Mouse (Mus musculus): ENCODE results near the gene Gm20708. TPM values are rescaled to one million over a fixed set of nuclear protein-coding genes. Genes with fewer than 3 reads are reported as not detected.

Gm20708 gene
- polyA plus RNA-seq, 2 experiments, result 0.08 to 0.28 TPM

- H3K4me1 ChIP-seq (replicated peaks; ENCODE audit: control insufficient read depth in 2 of 2, insufficient read depth in 2 of 2, low read length in 1 of 2), result peaks cover 4 to 19% of the 10 kb centered on the region in 2 experiments; a peak in 1 of 4 replicates
- DNase-seq (ENCODE audit: low read depth in 3 of 3, low spot score in 3 of 3) (no peak), ATAC-seq (ENCODE audit: insufficient read depth) (no peak)
- TF ChIP-seq EP300 (IDR thresholded peaks at IDR 0.05; ENCODE audit: low read depth), result no peak
- TF ChIP-seq CTCF (IDR thresholded peaks at IDR 0.05; ENCODE audit: low read depth), result peak; percentile 60
- no peak overlapping the region for H3K27ac ChIP-seq
- H3K27me3 ChIP-seq (ENCODE audit: control insufficient read depth, insufficient read depth, low read length), result peaks cover 19% of the 10 kb centered on the region
- 41% methylated on average over 4 of the region's 4 CpGs for WGBS (ENCODE audit: insufficient replicate concordance)
- H3K9me3 ChIP-seq (ENCODE audit: control insufficient read depth, low read length), result no peaks in the 10 kb centered on the region
- H3K4me3 ChIP-seq (ENCODE audit: insufficient read depth in 1 of 2, low read depth in 2 of 2, low read length in 2 of 2), result no peak overlapping the region
- no peaks in the 10 kb centered on the region for H3K36me3 ChIP-seq (replicated peaks; ENCODE audit: control insufficient read depth, insufficient read depth, low read depth)
- no peak overlapping the region for H3K9ac ChIP-seq (replicated peaks)
- no peak overlapping the region for H3K4me2 ChIP-seq (ENCODE audit: low read depth)
Observed at GRCm38 (mm10) chr11:117874419-117874818, 65.0 kb downstream of the Gm20708 start.

GRCm38 (mm10) chr11:117875681-117876080 lies 66.2 kb downstream of the Gm20708 start:
- H3K4me3 ChIP-seq (ENCODE audit: insufficient read depth in 1 of 2, low read depth in 2 of 2, low read length in 2 of 2), result no peak overlapping the region
- DNase-seq (ENCODE audit: low read depth in 3 of 3, low spot score in 3 of 3), result no peak
- ATAC-seq (ENCODE audit: insufficient read depth), result no peak
- no peaks in the 10 kb centered on the region for H3K36me3 ChIP-seq (replicated peaks; ENCODE audit: control insufficient read depth, insufficient read depth, low read depth)
- H3K4me1 ChIP-seq (replicated peaks; ENCODE audit: control insufficient read depth in 2 of 2, insufficient read depth in 2 of 2, low read length in 1 of 2), result peaks cover 4 to 19% of the 10 kb centered on the region in 2 experiments; a peak in 1 of 4 replicates
- no peak overlapping the region for H3K4me2 ChIP-seq (ENCODE audit: low read depth)
- TF ChIP-seq CTCF (IDR thresholded peaks at IDR 0.05; ENCODE audit: low read depth) (no peak), EP300 (IDR thresholded peaks at IDR 0.05; ENCODE audit: low read depth) (no peak)
- no peak overlapping the region for H3K9ac ChIP-seq (replicated peaks)
- WGBS (ENCODE audit: insufficient replicate concordance), result 52% methylated on average over 6 of the region's 6 CpGs
- no peaks in the 10 kb centered on the region for H3K9me3 ChIP-seq (ENCODE audit: control insufficient read depth, low read length)
- H3K27me3 ChIP-seq (ENCODE audit: control insufficient read depth, insufficient read depth, low read length), result peaks cover 19% of the 10 kb centered on the region
- no peak overlapping the region for H3K27ac ChIP-seq

GRCm38 (mm10) chr11:117877917-117878745 lies 68.7 kb downstream of the Gm20708 start:
- peaks cover 6% of the 10 kb centered on the region for H3K27me3 ChIP-seq (ENCODE audit: control insufficient read depth, insufficient read depth, low read length)
- no peaks in the 10 kb centered on the region for H3K9me3 ChIP-seq (ENCODE audit: control insufficient read depth, low read length)
- H3K27ac ChIP-seq, result no peak overlapping the region
- peak overlapping the region; percentile 18; the same call in 1 of the 2 replicates for H3K4me2 ChIP-seq (ENCODE audit: low read depth)
- no peaks in the 10 kb centered on the region for H3K36me3 ChIP-seq (replicated peaks; ENCODE audit: control insufficient read depth, insufficient read depth, low read depth)
- DNase-seq (ENCODE audit: low read depth in 3 of 3, low spot score in 3 of 3) (peak in 1 of 3 experiments; percentile 16), ATAC-seq (ENCODE audit: insufficient read depth) (peak; percentile 10; the same call in 1 of the 2 replicates)
- peaks cover 4 to 29% of the 10 kb centered on the region in 2 experiments; a peak in 2 of 4 replicates for H3K4me1 ChIP-seq (replicated peaks; ENCODE audit: control insufficient read depth in 2 of 2, insufficient read depth in 2 of 2, low read length in 1 of 2)
- H3K9ac ChIP-seq (replicated peaks), result no peak overlapping the region
- WGBS (ENCODE audit: insufficient replicate concordance), result 8% methylated on average over 13 of the region's 13 CpGs
- H3K4me3 ChIP-seq (ENCODE audit: insufficient read depth in 1 of 2, low read depth in 2 of 2, low read length in 2 of 2), result no peak overlapping the region
- no peak for TF ChIP-seq CTCF (IDR thresholded peaks at IDR 0.05; ENCODE audit: low read depth)
- TF ChIP-seq EP300 (IDR thresholded peaks at IDR 0.05; ENCODE audit: low read depth), result no peak

GRCm38 (mm10) chr11:117878892-117879291 lies 69.4 kb downstream of the Gm20708 start:
- Histone ChIP-seq H3K4me1 (replicated peaks; ENCODE audit: control insufficient read depth in 2 of 2, insufficient read depth in 2 of 2, low read length in 1 of 2) (peaks cover 4 to 27% of the 10 kb centered on the region in 2 experiments; a peak in 2 of 4 replicates), H3K4me2 (ENCODE audit: low read depth) (no peak overlapping the region; the same call in 1 of the 2 replicates), H3K4me3 (ENCODE audit: insufficient read depth in 1 of 2, low read depth in 2 of 2, low read length in 2 of 2) (no peak overlapping the region), H3K27me3 (ENCODE audit: control insufficient read depth, insufficient read depth, low read length) (no peaks in the 10 kb centered on the region), H3K36me3 (replicated peaks; ENCODE audit: control insufficient read depth, insufficient read depth, low read depth) (no peaks in the 10 kb centered on the region), H3K9me3 (ENCODE audit: control insufficient read depth, low read length) (no peaks in the 10 kb centered on the region), H3K9ac (replicated peaks) (no peak overlapping the region), H3K27ac (no peak overlapping the region)
- WGBS (ENCODE audit: insufficient replicate concordance), result 11% methylated on average over 8 of the region's 8 CpGs
- ATAC-seq (ENCODE audit: insufficient read depth) (no peak), DNase-seq (ENCODE audit: low read depth in 3 of 3, low spot score in 3 of 3) (no peak)
- no peak for TF ChIP-seq CTCF (IDR thresholded peaks at IDR 0.05; ENCODE audit: low read depth)
- no peak for TF ChIP-seq EP300 (IDR thresholded peaks at IDR 0.05; ENCODE audit: low read depth)

GRCm38 (mm10) chr11:117879676-117880075 lies 70.2 kb downstream of the Gm20708 start:
- Histone ChIP-seq H3K27ac (no peak overlapping the region), H3K4me1 (replicated peaks; ENCODE audit: control insufficient read depth in 2 of 2, insufficient read depth in 2 of 2, low read length in 1 of 2) (peaks cover 4 to 27% of the 10 kb centered on the region in 2 experiments; a peak in 2 of 4 replicates), H3K9me3 (ENCODE audit: control insufficient read depth, low read length) (no peaks in the 10 kb centered on the region), H3K27me3 (ENCODE audit: control insufficient read depth, insufficient read depth, low read length) (no peaks in the 10 kb centered on the region), H3K4me2 (ENCODE audit: low read depth) (no peak overlapping the region), H3K4me3 (ENCODE audit: insufficient read depth in 1 of 2, low read depth in 2 of 2, low read length in 2 of 2) (no peak overlapping the region), H3K36me3 (replicated peaks; ENCODE audit: control insufficient read depth, insufficient read depth, low read depth) (no peaks in the 10 kb centered on the region), H3K9ac (replicated peaks) (no peak overlapping the region)
- no peak for TF ChIP-seq EP300 (IDR thresholded peaks at IDR 0.05; ENCODE audit: low read depth)
- ATAC-seq (ENCODE audit: insufficient read depth) (no peak), DNase-seq (ENCODE audit: low read depth in 3 of 3, low spot score in 3 of 3) (no peak)
- WGBS (ENCODE audit: insufficient replicate concordance), result 66% methylated on average over 6 of the region's 6 CpGs
